Mouse (Mus musculus): ENCODE measurements at regions not wholly inside any gene's neighbourhood (a gene's known extent, or its start where the extent isn't known, plus 50 kb on each side); places are given as distances from the start of the nearest gene placed in this dataset.
"Not testable (repeated sequence)": the region's sequence is repeated elsewhere in the genome, so short reads cannot be mapped to it uniquely, and the experiment has no call there.

- no peak for DNase-seq (ENCODE audit: low read depth, low spot score)
Observed at GRCm38 (mm10) chr7:62179387-62179786, 167.0 kb upstream of the Ndn start.

GRCm38 (mm10) chr7:62208529-62208928 lies 137.8 kb upstream of the Ndn start:
- DNase-seq (ENCODE audit: low read depth, low spot score) = no peak

- DNase-seq (ENCODE audit: low read depth, low spot score) = no peak
Observed at GRCm38 (mm10) chr7:62209117-62209700, 137.2 kb upstream of the Ndn start.

- DNase-seq (ENCODE audit: low read depth, low spot score) = no peak
Observed at GRCm38 (mm10) chr7:62225184-62225583, 121.2 kb upstream of the Ndn start.

GRCm38 (mm10) chr7:62227727-62228126 lies 118.6 kb upstream of the Ndn start:
- no peak for DNase-seq (ENCODE audit: low read depth, low spot score)

GRCm38 (mm10) chr7:62230713-62231112 lies 115.7 kb upstream of the Ndn start:
- no peak for DNase-seq (ENCODE audit: low read depth, low spot score)

GRCm38 (mm10) chr7:62231120-62231574 lies 115.2 kb upstream of the Ndn start:
- DNase-seq (ENCODE audit: low read depth, low spot score) = peak; percentile 87

GRCm38 (mm10) chr7:62232076-62232475 lies 114.3 kb upstream of the Ndn start:
- no peak for DNase-seq (ENCODE audit: low read depth, low spot score)

GRCm38 (mm10) chr7:62234037-62234436 lies 112.3 kb upstream of the Ndn start:
- DNase-seq (ENCODE audit: low read depth, low spot score) = no peak

GRCm38 (mm10) chr7:62235766-62236165 lies 110.6 kb upstream of the Ndn start:
- DNase-seq (ENCODE audit: low read depth, low spot score) = no peak

- peak; percentile 62 for DNase-seq (ENCODE audit: low read depth, low spot score)
Observed at GRCm38 (mm10) chr7:62261688-62262114, 84.7 kb upstream of the Ndn start.

- not testable (repeated sequence) for DNase-seq (ENCODE audit: low read depth, low spot score)
Observed at GRCm38 (mm10) chr7:62262174-62262573, 84.2 kb upstream of the Ndn start.

GRCm38 (mm10) chr7:62269156-62269855 lies 77.1 kb upstream of the Ndn start:
- no peak for DNase-seq (ENCODE audit: low read depth, low spot score)

- DNase-seq (ENCODE audit: low read depth, low spot score) = no peak
Observed at GRCm38 (mm10) chr7:62276219-62276618, 70.2 kb upstream of the Ndn start.

- DNase-seq (ENCODE audit: low read depth, low spot score) = no peak
Observed at GRCm38 (mm10) chr7:62278492-62278891, 67.9 kb upstream of the Ndn start.

GRCm38 (mm10) chr7:62279022-62279421 lies 67.3 kb upstream of the Ndn start:
- no peak for DNase-seq (ENCODE audit: low read depth, low spot score)

Measured in brain, embryonic 18.5 days (tissue).